Mouse (Mus musculus) heart, adult 18-20 months (tissue): Measurements from ENCODE around the gene Cd209d. TPM values are rescaled to one million over a fixed set of nuclear protein-coding genes. Genes with fewer than 3 reads are reported as not detected.
A peak's percentile ranks its signal among the peaks of the same experiment; 100 is the strongest.
"Not testable (repeated sequence)": the region's sequence is repeated elsewhere in the genome, so short reads cannot be mapped to it uniquely, and the experiment has no call there.

Source experiments
- DNase-seq, 2 experiments: peaks; one replicate each; pipeline ENCODE4 v3.0.0; 2021 to 2022; ENCODE audit warnings: mixed read lengths in 1 of 2
- long read RNA-seq, 2 experiments: library from polyadenylated mRNA; stranded (forward); transcript quantifications; one replicate each; pipeline ENCODE4 v2.0.0; 2021
- total RNA-seq, 2 experiments: library from RNA; stranded (reverse); gene quantifications; 2 replicates each; pipeline ENCODE4 v1.2.3; 2021

The Cd209d gene
- total RNA-seq = 1 to 10 TPM; 1.5 TPM
- long read RNA-seq, experiment 1, partial matches to known transcripts = 7 of 7 reads
- long read RNA-seq, experiment 1, other reads (novel, unspliced or antisense) = 0 of 7 reads
- long read RNA-seq, experiment 2, partial matches to known transcripts = 2 of 2 reads
- long read RNA-seq, experiment 2, other reads (novel, unspliced or antisense) = 0 of 2 reads

DNA sequence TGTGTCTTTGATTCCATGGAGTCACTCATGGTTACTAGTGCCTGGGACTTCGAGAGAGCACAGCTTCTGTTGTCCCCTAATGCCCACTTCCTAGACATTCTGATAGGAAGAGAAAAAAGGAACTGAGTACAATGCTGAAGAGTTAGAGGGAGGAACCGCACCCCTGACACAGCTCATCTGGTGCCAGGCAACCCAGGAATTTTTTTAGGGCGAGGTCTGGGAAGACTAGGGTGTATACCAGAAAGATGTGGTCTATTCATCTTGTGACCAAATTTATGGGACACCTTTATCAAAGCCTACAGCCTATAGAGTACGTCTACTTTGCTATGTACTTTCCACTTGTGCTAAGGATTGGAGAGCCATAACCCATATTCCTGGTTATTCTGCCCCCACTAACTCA is at the start of gene Cd209d:
Gene Cd209d (minus strand): TSS at position 101 of the 400 bp plus-strand sequence.
- DNase-seq = peak in 1 of 2 experiments; percentile 8

- DNase-seq = no peak
Observed at GRCm38 (mm10) chr8:3926744-3927143, 48.4 kb upstream of the Cd209d start, which contains the start of gene Cd209b. TSS of gene Cd209b (minus strand) at chr8:3926844.

DNA sequence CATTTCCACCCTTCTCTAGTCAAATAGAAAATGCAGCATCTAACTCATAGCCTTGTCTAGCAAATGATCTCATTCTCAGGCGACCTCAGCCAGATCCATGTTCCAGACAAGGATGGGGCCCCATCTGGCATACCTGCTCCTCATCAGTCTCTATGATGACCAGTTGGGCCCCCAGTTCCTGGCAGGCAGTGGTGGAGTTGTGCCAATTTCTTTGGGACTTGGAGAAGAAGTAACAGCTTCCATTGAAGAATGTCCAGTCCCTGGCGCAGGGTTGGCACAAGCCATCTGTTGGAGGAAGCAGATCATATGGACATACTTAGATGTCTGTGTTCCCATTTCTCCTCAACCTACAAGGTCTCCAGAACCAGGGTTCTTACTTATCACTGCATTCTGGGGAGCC is 2.2 kb downstream of the Cd209d start:
- no peak for DNase-seq

DNA sequence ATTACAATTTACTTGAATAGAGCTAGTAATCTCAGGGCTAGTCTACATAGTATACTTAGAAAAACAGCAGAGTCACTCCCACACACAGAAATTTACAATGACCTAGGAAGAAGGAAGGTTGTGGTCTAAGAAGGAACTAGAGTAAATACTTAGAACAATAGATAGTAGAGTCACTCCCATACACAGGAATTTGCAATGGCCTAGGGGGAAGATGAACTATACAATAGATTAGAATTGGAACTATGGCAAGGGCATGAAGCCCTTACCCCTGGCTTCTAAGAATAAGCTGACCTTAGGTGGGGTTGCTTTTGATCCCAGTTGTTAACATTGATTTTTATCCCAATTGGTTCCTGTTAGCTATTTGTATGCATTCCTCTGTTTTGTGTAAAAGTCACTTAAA is 15.6 kb downstream of the Cd209d start:
- not testable (repeated sequence) for DNase-seq

DNA sequence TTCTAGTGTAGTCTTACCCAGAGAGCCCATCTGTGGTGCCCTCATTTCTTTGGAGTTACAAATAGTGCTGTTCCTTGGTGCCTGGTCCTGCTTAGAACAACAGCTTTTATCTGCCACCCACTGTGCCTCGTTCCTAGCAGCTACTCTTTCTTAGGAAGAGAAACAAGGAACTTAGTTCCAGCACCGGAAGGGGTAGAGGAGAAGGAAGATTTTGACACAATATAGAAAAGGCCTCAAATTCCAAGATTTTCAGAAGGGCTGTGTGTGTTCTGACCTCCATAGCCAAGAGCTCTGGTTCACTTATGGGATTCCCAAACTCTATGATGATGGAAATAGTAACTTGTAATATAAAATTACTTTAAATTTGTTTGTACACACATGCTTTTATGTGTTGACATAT is 24.1 kb downstream of the Cd209d start, which contains the start of gene Cd209e:
Gene Cd209e (minus strand): TSS at position 101 of the 400 bp plus-strand sequence.
- no peak for DNase-seq

Other genes with a start within 250 kb of the Cd209d start
- gene Stxbp2, start 247.6 kb downstream of the Cd209d start, total RNA-seq = 1 to 10 TPM; 4.3 to 9.3 TPM
- 10 to 100 TPM in 1 of 2 experiments, 1 to 10 TPM in 1; 5.1 to 17.7 TPM for gene Retn, start 222.8 kb downstream of the Cd209d start, total RNA-seq
- gene Mcemp1, start 212.8 kb downstream of the Cd209d start, total RNA-seq = under 1 TPM; 0.30 to 0.49 TPM
- gene Fcor, start 206.2 kb downstream of the Cd209d start, total RNA-seq = 1 to 10 TPM in 1 of 2 experiments, under 1 TPM in 1; 0.82 to 7.1 TPM
- gene Trappc5, start 202.3 kb downstream of the Cd209d start, total RNA-seq = 10 to 100 TPM; 20.0 to 21.2 TPM
- gene Fcer2a, start 184.4 kb downstream of the Cd209d start, total RNA-seq = 1 to 10 TPM in 1 of 2 experiments, not detected in 1; 3.4 TPM
- gene Clec4g, start 157.9 kb downstream of the Cd209d start, total RNA-seq = 1 to 10 TPM in 1 of 2 experiments, under 1 TPM in 1; 0.47 to 1.0 TPM
- gene Cd209a, start 129.6 kb downstream of the Cd209d start, total RNA-seq = under 1 TPM; 0.82 to 0.87 TPM
- gene Cd209e, start 24.2 kb downstream of the Cd209d start, total RNA-seq = not detected
- gene Cd209b, start 48.3 kb upstream of the Cd209d start, total RNA-seq = 10 to 100 TPM in 1 of 2 experiments, 1 to 10 TPM in 1; 1.9 to 18.2 TPM
- under 1 TPM in 1 of 2 experiments, not detected in 1; 0.59 TPM for gene Cd209c, start 76.2 kb upstream of the Cd209d start, total RNA-seq
- gene Cd209f, start 227.3 kb upstream of the Cd209d start, total RNA-seq = 1 to 10 TPM in 1 of 2 experiments, under 1 TPM in 1; 0.95 to 1.4 TPM